Mouse (Mus musculus) hindbrain, embryonic 10.5 days (tissue): ENCODE results near the gene Smtn. TPM values are rescaled to one million over a fixed set of nuclear protein-coding genes. Genes with fewer than 3 reads are reported as not detected.

Source experiments
- DNase-seq: peaks from one replicate; pipeline ENCODE4 v3.0.0-alpha.2; 2017; ENCODE audit warnings: low spot score
- H3K27ac ChIP-seq: fragments of 300-500 bp; sonication (generic); 2 replicates; pipeline ENCODE4 v1.5.1; 2016; ENCODE audit warnings: mild to moderate bottlenecking, moderate library complexity
- H3K27me3 ChIP-seq: fragments of 300-500 bp; sonication (generic); 2 replicates; pipeline ENCODE4 v1.6.1; 2016; ENCODE audit warnings: mild to moderate bottlenecking; ENCODE audit not compliant: poor library complexity, insufficient read depth, severe bottlenecking
- H3K36me3 ChIP-seq: fragments of 300-500 bp; sonication (generic); 2 replicates; pipeline ENCODE4 v1.6.1; 2016; ENCODE audit warnings: mild to moderate bottlenecking, moderate library complexity
- H3K4me1 ChIP-seq: fragments of 300-500 bp; sonication (generic); replicated peaks from 2 replicates; pipeline ENCODE4 v1.6.1; 2016; ENCODE audit warnings: mild to moderate bottlenecking
- H3K4me3 ChIP-seq: fragments of 300-500 bp; sonication (generic); 2 replicates; pipeline ENCODE4 v1.5.1; 2016; ENCODE audit warnings: mild to moderate bottlenecking, moderate library complexity
- H3K9me3 ChIP-seq: fragments of 300-500 bp; sonication (generic); 2 replicates; pipeline ENCODE4 v1.6.1; 2016; ENCODE audit warnings: mild to moderate bottlenecking, moderate library complexity
- WGBS: fragments of 180-500 bp; shearing (Covaris S2); methylation state at CpG from one replicate; pipeline ENCODE4 v1.1.7; 2016; 5-methylcytosine and 5-hydroxymethylcytosine counted together
- polyA plus RNA-seq: library from polyadenylated mRNA; unstranded; fragments of >200 nt; fragmentation: Nextera tagmentation; extraction: Ambion mirVana; gene quantifications from 2 replicates; pipeline ENCODE4 v1.2.1, GENCODE M21; 2016

Smtn gene
- polyA plus RNA-seq, 1 experiment from 2014 or later = 46.1 TPM

- 86% methylated on average over 23 of the region's 23 CpGs for WGBS
- DNase-seq = no peak
- peaks cover 71% of the 10 kb centered on the region for H3K36me3 ChIP-seq
Measured at GRCm38 (mm10) chr11:3521339-3522224, 18.8 kb downstream of the Smtn start.

GRCm38 (mm10) chr11:3520919-3521318, 19.5 kb downstream of the Smtn start:
- 80% methylated on average over 14 of the region's 14 CpGs for WGBS
- H3K4me3 ChIP-seq = no peak overlapping the region
- peaks cover 65% of the 10 kb centered on the region for H3K36me3 ChIP-seq
- H3K4me1 ChIP-seq = peaks cover 19% of the 10 kb centered on the region
- peaks cover 31% of the 10 kb centered on the region for H3K27me3 ChIP-seq
- H3K27ac ChIP-seq = no peak overlapping the region
- no peaks in the 10 kb centered on the region for H3K9me3 ChIP-seq
- DNase-seq = no peak

More at GRCm38 (mm10) chr11:3521339-3522224, 18.8 kb downstream of the Smtn start:
- Histone ChIP-seq H3K4me1 (peaks cover 14% of the 10 kb centered on the region), H3K27me3 (peaks cover 24% of the 10 kb centered on the region), H3K9me3 (no peaks in the 10 kb centered on the region), H3K27ac (no peak overlapping the region), H3K4me3 (no peak overlapping the region)

- peaks cover 54% of the 10 kb centered on the region for H3K36me3 ChIP-seq
- 84% methylated on average over 11 of the region's 11 CpGs for WGBS
Measured at GRCm38 (mm10) chr11:3519756-3520398, 20.5 kb downstream of the Smtn start.

GRCm38 (mm10) chr11:3519051-3519726, 21.2 kb downstream of the Smtn start:
- 77% methylated on average over 4 of the region's 4 CpGs for WGBS
- Histone ChIP-seq H3K9me3 (no peaks in the 10 kb centered on the region), H3K36me3 (peaks cover 48% of the 10 kb centered on the region), H3K4me3 (no peak overlapping the region), H3K27me3 (peaks cover 40% of the 10 kb centered on the region), H3K27ac (no peak overlapping the region), H3K4me1 (peaks cover 35% of the 10 kb centered on the region)
- DNase-seq = no peak

More at GRCm38 (mm10) chr11:3519756-3520398, 20.5 kb downstream of the Smtn start:
- peaks cover 29% of the 10 kb centered on the region for H3K4me1 ChIP-seq
- no peak overlapping the region for H3K27ac ChIP-seq
- H3K9me3 ChIP-seq = no peaks in the 10 kb centered on the region
- H3K27me3 ChIP-seq = peaks cover 40% of the 10 kb centered on the region
- DNase-seq = no peak
- H3K4me3 ChIP-seq = no peak overlapping the region

- Histone ChIP-seq H3K4me1 (peaks cover 37% of the 10 kb centered on the region), H3K36me3 (peaks cover 37% of the 10 kb centered on the region), H3K4me3 (peak overlapping the region; percentile 53), H3K27ac (no peak overlapping the region), H3K9me3 (no peaks in the 10 kb centered on the region), H3K27me3 (peaks cover 40% of the 10 kb centered on the region)
- 59% methylated on average over 13 of the region's 13 CpGs for WGBS
- DNase-seq = no peak
Measured at GRCm38 (mm10) chr11:3517846-3518732, 22.3 kb downstream of the Smtn start.

- Histone ChIP-seq H3K4me1 (peaks cover 37% of the 10 kb centered on the region), H3K4me3 (peak overlapping the region; percentile 53), H3K9me3 (no peaks in the 10 kb centered on the region), H3K36me3 (peaks cover 27% of the 10 kb centered on the region), H3K27me3 (peaks cover 40% of the 10 kb centered on the region), H3K27ac (peak overlapping the region; percentile 56; the same call in 1 of the 2 replicates)
- peak; percentile 51 for DNase-seq
- WGBS = 3% methylated on average over 50 of the region's 50 CpGs
Measured at GRCm38 (mm10) chr11:3516859-3517845, 23.3 kb downstream of the Smtn start.

- H3K27me3 ChIP-seq = peaks cover 40% of the 10 kb centered on the region
- peaks cover 17% of the 10 kb centered on the region for H3K36me3 ChIP-seq
- DNase-seq = no peak
- WGBS = 82% methylated on average over 5 of the region's 5 CpGs
- H3K9me3 ChIP-seq = no peaks in the 10 kb centered on the region
- H3K27ac ChIP-seq = no peak overlapping the region
- H3K4me3 ChIP-seq = no peak overlapping the region
- peaks cover 37% of the 10 kb centered on the region for H3K4me1 ChIP-seq
Measured at GRCm38 (mm10) chr11:3516121-3516520, 24.3 kb downstream of the Smtn start.

GRCm38 (mm10) chr11:3515637-3516036, 24.8 kb downstream of the Smtn start:
- DNase-seq = no peak
- 74% methylated on average over 4 of the region's 4 CpGs for WGBS
- H3K36me3 ChIP-seq = peaks cover 12% of the 10 kb centered on the region

GRCm38 (mm10) chr11:3515216-3515615, 25.2 kb downstream of the Smtn start:
- H3K4me1 ChIP-seq = peaks cover 37% of the 10 kb centered on the region
- H3K27me3 ChIP-seq = peaks cover 40% of the 10 kb centered on the region
- H3K9me3 ChIP-seq = no peaks in the 10 kb centered on the region
- peak overlapping the region; percentile 76; the same call in 1 of the 2 replicates for H3K27ac ChIP-seq
- peak overlapping the region; percentile 62 for H3K4me3 ChIP-seq
- H3K36me3 ChIP-seq = peaks cover 8% of the 10 kb centered on the region
- DNase-seq = no peak
- 6% methylated on average over 4 of the region's 4 CpGs for WGBS

More at GRCm38 (mm10) chr11:3515637-3516036, 24.8 kb downstream of the Smtn start:
- Histone ChIP-seq H3K27me3 (peaks cover 40% of the 10 kb centered on the region), H3K4me1 (peaks cover 37% of the 10 kb centered on the region), H3K4me3 (0 out of 2 replicates have a peak overlapping the region, but pooled peaks have one; percentile 62), H3K9me3 (no peaks in the 10 kb centered on the region), H3K27ac (no peak overlapping the region)

- peaks cover 40% of the 10 kb centered on the region for H3K27me3 ChIP-seq
- peaks cover 4% of the 10 kb centered on the region; the same call in 1 of the 2 replicates for H3K36me3 ChIP-seq
- WGBS = 0% methylated on average over 26 of the region's 26 CpGs
- H3K27ac ChIP-seq = peak within 1 kb of the TSS; percentile 76
- DNase-seq = peak; percentile 87
- no peaks in the 10 kb centered on the region for H3K9me3 ChIP-seq
- H3K4me3 ChIP-seq = peak within 1 kb of the TSS; percentile 62
- peaks cover 37% of the 10 kb centered on the region for H3K4me1 ChIP-seq
Measured at GRCm38 (mm10) chr11:3514529-3515054, 25.8 kb downstream of the Smtn start, which contains the start of gene Selenom. Gene Selenom, plus strand, starts transcription at chr11:3514684.

GRCm38 (mm10) chr11:3513291-3513690, 27.1 kb downstream of the Smtn start:
- Histone ChIP-seq H3K36me3 (no peaks in the 10 kb centered on the region), H3K4me3 (no peak overlapping the region), H3K4me1 (peaks cover 39% of the 10 kb centered on the region), H3K27me3 (peaks cover 33% of the 10 kb centered on the region), H3K9me3 (no peaks in the 10 kb centered on the region), H3K27ac (no peak overlapping the region)
- no peak for DNase-seq
- 88% methylated on average over 6 of the region's 6 CpGs for WGBS
